Mouse (Mus musculus) lung, postnatal 36 days (tissue): ENCODE results near the gene Gm10491.
A peak's percentile ranks its signal among the peaks of the same experiment; 100 is the strongest.
"Not testable (repeated sequence)": the region's sequence is repeated elsewhere in the genome, so short reads cannot be mapped to it uniquely, and the experiment has no call there.

Experiments used
- DNase-seq: peaks from one replicate; pipeline ENCODE4 v3.0.0; 2022; ENCODE audit warnings: mixed read lengths

The Gm10491 gene

DNA sequence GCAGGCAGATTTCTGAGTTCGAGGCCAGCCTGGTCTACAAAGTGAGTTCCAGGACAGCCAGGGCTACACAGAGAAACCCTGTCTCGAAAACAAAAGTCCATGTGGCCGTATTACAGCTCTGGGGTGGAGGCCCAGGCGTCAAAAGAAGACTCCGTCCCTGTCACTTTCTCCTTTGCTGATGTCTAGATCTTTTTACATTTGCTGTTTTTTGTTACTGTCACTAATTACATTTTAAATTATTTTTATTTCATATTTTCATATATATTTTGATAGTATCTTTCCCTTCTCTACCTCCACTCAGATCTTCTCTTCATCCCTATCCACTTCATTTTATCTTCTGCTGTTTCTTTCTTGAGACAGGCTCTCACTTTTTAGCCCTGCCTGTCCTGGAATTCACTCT, at the start of gene Gm10491:
Gene Gm10491 (minus strand): TSS at position 101 of the 400 bp plus-strand sequence.
- DNase-seq = no peak

DNA sequence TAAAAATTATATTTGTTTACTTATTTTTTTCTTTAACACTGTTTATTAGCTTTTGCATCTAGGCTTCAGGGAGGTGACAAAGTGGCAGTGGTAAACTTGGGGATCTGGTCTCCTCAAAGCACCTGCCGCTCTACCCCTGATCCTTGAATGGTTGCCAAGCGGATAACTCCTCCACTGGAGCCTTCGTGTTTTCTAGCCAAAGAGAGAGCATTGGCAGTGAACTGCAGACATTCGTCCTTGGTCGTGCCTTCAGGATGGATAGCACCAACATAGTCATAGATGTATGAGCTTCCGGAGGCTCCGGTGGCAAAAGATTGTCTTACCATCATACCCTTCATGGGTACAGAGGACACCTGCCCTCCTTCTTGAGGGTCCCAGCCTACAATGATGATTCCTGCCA, 42.5 kb upstream of the Gm10491 start:
- DNase-seq = no peak

DNA sequence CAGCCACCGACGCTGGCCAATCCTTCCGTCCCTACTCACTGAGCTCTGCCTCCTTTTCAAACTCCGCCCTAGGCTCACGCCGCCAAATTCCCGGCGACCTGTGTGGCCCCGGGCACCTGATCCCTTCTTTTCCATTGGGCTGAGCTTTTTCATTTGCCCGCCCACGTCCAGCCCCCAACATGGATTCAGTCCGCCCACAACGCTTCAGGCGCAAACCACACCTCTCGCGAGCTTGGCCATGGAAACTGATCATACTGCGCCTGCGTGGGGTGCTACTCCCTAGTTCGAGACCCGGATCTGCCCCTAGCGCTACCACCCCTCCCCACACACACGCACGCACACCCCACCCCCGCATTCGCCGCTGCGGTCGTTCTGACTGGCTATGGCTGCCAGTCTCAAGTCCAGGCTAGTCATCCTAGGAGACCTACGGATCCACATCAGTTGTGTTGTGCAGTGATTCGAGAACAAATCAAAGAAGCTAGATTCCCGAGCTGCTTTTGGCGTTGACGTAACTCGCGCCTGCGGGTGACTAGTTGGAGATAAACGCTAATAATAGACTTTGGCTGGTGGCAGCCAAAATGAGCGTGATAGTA, 40.4 kb upstream of the Gm10491 start:
- peak; percentile 96 for DNase-seq

DNA sequence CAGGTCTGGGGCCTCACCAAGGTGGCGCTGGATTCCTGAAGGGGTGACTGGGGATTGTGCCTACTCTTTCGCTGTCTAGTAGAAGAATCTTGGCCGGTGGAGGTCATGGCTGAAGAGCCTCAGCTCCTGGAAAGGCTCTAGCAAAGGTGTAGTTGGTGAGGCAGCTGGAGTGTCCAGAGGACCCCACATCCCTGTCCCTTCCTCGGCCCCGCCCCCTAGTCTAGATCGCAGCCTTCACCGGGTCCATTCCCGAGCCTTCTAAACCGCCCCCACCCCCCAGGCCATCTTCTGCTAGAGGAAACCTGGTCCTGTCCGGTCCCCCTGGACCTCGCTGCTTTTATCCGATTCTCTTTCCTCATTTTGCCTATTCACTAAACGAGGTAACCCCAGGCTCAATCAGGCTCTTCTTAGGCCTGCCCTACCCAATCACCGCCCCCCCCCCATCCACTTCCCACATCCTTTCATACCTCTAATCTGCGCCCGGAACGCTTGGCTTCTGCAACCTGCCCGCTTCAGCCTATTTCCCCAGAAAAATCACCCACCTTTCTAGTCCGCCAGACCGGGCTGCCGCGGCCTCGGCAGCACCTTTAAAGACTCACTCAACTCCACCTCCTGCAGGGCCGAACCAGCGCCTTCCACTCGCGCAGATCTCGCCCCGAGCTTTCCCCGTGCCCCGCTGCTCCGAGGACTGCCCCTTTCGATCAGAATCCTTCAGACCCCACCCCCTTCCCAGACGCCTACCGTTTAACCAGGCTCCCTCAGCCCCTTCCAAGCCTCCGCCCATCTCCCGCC, 39.7 kb upstream of the Gm10491 start, which contains the start of gene Hdac6:
Gene Hdac6 (minus strand): TSS at position 782 of the 792 bp plus-strand sequence.
- no peak for DNase-seq

DNA sequence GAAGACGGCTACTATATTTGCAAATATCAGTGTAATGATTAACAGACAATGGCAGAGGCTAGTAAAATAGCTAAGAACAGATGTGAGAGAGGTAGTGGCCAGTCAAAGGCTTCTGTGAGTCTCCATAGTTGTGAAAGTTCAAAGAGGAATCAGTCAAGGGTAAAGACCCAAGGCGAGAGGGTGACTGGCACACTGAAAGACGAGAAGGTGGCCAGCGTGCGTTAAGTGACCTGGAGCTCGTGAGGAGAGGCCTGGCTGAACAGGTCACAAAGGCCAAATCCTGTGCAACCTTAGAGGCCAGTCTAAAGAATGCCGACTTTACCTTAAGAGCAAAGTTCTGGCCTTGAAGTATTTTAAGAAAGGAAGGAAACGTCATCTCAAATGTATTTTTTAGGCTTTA, 38.0 kb upstream of the Gm10491 start:
- no peak for DNase-seq

DNA sequence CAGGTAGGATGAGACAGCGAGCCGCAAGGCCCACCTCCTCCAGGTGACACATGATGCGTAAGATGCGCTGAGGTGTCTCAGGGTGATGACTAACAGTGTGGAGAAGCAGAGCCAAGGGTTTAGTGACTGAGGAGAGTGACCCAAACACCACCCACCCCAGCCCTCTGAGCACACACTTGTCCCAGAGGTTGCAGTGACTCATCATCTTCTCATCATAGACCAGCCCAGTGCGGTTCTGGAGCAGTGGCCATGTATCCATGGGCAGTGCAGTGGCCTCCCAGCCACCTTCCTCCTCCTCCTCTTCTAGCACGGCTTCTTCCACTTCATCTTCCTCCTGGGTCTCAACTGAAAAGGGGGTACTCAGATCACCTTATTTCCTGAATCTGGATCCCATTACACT, 30.0 kb upstream of the Gm10491 start:
- no peak for DNase-seq

DNA sequence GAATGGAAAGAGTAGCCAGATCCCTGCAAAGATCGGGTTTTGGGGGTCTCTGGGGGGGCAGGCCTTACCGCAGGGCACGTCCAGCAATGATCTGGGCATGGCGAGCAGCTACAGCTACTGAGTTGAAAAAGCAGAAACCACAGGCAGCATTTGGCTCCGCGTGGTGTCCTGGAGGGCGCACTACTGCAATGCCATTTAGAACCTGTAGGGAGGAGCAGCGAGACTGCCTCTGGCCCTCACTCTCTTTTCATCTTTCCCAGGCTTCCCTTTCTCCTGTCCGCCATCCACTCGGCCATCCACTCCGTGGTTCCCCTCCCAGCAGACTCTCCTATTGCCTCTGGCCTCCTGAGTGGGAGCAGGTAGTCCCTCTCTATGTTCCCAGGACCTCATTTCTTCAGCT, 29.2 kb upstream of the Gm10491 start:
- DNase-seq = no peak

DNA sequence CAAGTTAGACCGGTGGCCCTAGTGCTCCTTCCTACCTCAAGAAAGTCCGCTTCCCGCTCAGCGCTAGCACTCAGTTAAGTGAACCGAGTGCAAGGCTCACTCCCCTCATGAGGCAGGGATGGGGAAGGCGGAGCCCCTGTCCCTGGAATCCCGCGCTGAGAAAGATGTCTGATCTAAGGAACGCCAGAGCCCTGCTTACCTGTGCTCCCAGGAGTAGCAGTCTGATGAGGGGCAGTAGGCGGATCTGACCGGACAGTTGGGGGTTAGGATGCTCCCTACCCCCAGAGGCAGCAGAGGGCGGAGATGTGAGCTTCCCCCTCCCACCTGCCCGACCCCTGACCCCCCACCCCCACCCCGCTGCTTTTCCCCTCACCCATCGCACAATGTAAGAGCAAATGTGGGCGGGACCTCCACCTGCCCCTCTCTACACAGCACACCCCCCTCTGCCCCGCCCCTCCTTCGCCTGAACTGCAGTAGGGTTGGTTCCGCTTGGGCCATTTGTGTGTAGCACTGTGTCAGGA, 20.7 kb upstream of the Gm10491 start, which contains the start of gene Eras:
Gene Eras (minus strand): TSS at position 338 of the 521 bp plus-strand sequence.
- DNase-seq = no peak

DNA sequence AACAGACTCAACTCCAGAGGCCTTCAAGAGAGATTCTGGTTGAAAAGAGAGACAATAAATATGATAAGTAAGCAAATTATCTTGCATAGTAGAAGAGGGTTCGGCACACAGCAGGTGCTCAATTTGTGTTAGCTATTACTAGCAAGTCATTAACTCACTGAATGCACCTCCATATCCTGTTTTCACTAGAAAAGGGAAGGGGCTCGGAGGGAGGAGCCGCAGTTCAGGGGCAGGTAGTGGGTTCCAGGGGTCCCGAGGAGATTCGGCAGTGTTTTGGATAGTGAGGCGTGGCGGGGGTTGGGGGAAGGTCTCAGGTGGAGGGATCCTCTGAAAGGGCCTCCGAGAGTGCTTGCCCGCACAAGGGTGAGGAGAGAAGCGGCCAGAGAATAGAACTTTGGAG, 19.5 kb upstream of the Gm10491 start:
- no peak for DNase-seq

DNA sequence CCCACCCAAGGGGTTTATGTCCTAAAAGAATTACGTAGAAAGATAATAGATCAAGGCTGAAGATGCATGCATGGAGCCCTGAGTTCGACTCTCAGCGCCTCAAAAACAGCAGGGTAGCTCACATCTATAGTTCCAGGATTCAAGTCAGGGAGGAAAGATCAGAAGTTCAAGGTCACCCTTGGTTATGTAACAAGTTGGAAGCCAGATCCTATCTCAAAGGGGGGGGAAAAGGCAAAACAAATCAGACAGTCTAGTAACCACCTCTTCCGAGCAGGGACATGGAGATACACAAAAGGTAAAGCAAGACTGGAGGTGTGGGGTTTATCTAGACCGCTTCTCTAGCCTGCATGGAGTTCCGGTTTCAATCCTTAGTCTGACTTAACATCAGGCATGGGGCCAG, 18.6 kb upstream of the Gm10491 start:
- DNase-seq = no peak

DNA sequence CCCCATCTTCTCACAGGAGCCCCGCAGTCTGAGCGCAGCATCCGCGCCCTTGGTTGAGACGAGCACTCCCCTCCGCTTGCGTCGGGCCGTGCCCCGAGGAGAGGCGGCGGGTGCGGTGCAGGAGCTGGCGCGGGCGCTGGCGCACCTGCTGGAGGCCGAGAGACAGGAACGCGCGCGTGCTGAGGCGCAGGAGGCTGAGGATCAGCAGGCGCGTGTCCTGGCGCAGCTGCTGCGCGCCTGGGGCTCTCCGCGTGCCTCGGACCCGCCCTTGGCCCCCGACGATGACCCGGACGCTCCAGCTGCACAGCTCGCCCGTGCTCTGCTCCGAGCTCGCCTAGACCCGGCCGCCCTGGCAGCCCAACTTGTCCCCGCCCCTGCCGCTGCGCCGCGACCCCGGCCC, 14.4 kb upstream of the Gm10491 start:
- DNase-seq = no peak

DNA sequence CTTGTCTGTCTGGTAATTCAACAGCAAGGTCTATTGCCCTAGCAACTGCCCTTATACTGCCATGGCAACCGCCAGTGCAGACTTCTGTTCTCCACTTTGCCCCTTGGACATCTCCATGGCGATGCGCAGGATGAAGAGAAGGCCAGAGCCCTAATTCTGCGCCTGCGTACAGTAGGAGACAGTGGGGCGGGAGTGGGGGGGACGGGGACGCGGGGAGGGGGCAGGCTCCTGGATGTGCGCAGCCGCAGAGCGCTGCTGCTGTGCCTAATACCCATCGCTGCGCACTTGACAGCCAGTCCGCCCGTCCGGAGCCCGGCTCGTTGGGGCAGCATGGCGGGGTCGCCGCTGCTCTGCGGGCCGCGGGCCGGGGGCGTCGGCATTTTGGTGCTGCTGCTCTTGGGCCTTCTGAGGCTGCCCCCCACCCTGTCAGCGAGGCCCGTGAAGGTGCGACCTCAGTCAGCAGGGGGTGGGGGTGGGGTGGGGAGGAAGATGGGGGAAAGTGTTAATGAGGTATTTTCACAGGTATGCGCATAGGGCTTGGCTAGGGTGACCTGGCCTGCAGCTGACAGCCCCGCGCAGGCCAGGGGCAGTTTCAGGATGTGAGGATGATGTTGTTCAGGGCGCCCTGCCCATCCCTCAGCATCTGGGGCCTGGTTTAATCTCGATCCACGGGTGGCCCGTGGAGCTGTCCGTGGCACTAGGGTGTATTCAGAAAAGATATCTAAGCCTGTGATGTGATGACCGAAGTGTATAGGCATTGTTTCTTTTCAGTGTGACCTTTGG, 12.2 kb upstream of the Gm10491 start, which contains the start of gene Pcsk1n:
Gene Pcsk1n (plus strand): TSS at position 222 of the 783 bp plus-strand sequence.
- no peak for DNase-seq

DNA sequence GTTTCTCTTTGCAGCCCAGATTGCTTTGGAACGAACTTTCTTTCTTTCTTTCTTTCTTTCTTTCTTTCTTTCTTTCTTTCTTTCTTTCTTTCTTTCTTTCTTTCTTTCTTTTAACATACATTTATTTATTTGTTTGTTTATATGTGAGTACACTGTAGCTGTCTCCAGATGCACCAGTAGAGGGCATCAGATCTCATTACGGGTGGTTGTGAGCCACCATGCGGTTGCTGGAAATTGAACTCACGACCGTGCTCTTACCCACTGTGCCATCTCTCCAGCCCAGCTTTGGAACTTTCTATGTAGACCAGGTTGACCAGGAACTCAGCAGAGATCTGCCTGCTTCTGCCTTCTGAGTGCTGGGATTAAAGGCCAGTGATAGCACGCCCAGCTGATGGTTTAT, 10.3 kb upstream of the Gm10491 start:
- DNase-seq = not testable (repeated sequence)

DNA sequence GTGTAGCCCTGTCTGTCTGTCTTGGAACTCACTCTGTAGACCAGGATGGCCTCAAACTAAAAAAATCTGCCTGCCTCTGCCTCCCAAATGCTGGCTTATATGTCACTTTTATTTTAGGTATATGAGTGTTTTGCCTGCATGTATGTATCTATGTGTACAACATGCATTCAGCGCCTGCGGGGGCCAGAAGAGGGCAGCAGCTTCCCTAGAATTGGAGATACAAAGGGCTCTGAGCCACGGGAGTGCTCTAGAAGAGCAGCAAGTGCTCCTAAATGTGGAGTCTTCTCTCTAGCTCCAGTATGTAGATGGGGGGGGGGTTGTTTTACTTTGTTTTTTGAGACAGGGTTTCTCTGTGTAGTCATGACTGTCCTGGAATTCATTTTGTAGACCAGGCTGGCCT, 8.0 kb upstream of the Gm10491 start:
- DNase-seq = peak; percentile 67

DNA sequence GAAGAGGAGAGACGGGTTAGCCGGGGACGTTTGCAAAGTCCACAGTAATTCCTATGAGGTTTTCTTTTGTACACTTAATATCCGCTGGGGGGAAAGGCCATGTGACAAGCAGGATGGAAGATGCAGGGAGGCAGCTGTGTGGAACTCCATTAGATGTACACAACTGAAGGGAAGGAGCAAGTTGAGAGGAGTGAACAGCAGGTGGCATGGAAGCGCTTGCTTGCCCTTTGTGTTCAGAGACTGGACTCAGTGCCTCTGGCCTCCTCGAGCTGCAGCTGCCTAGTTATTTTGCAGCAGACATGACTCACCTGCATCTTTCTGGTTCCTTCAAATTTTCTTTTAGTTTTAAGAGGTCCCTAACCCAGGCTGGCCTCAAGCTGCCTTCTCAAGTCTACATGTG, 2.8 kb upstream of the Gm10491 start:
- DNase-seq = no peak

DNA sequence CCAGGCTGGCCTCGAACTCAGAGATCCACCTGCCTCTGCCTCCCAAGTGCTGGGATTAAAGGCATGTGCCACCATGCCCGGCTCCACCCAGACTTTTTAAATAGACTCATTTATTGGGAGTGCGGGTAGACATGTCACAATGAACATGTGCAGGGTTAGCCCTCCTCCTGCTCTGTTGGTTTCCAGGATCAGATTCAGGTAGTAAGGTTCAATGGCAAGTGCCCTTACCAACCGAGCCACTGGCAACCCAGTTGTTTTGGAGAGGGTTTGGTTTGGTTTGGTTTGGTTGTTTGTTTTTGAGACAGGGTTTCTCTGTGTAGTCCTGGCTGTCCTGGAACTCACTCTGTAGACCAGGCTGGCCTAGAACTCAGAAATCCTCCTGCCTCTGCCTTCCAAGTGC, 1.6 kb upstream of the Gm10491 start, which contains the start of gene Gm10490:
Gene Gm10490 (plus strand): TSS at position 301 of the 400 bp plus-strand sequence.
- not testable (repeated sequence) for DNase-seq

DNA sequence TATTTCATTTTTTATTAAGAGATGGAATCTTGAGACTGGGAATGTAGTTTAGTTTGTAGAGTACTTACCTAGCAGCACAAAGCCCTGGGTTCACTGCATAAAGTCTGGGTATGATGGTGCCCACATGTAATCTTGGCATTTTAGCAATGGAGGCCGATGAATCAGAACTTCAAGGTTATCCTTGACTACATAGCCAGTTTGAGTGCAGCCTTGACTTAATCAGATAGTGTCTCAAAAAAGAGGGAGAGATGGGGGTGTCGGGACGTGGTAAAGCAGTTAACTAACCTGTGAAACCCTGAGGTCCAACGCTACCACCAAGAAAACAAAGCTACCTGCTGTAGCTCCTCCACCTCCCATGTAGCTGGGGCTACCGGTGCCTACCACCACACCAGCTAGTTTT, 3.2 kb downstream of the Gm10491 start:
- DNase-seq = no peak

DNA sequence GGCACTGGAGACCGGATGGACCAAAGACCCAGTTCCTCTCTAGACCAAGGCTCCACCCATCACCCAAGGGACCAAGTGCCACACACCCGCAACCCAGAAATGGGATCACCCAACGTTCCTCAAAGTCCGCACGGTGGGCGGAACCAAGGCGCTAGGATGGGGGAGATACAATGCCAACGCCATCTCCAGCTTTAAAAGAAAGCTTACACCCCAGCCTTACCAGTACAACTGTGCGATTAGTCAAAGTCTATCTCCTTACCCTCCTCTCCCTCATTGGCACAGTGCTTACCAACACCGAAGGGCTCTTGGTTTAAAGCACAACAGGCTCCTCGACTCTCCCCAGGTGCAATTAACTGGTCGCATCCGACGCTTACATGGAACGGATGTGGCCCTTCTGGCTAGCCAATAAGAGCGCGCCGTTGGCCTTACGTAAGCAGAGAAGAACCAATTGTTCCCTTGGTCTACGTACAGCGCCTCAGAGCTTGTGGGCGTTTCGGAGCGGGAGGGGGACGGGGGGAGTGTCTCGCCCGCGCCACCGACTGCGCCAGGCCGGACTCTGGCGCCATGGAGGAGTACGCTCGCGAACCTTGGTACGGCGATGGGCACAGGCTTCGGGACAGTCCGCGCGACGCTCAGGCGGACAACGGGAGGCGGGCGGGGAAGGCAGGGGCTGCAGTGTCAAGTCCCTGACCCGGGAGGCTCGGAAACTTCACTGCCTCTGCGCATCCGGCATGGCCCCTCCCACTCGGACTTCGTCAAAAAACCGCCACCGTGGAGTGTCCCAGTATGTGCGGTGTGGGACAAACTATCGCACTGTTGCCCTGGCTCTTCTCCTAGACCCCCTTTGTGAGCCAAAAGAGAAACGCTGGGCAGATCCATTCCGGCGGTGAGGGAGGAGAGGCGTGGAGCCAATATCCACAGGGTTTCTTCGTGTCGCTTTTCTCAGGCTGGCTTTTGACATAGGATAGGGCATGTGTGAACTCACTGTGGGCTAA, 8.5 kb downstream of the Gm10491 start, which contains the start of the genes Pqbp1 and Timm17b:
Gene Pqbp1 (minus strand): TSS at position 390 of the 995 bp plus-strand sequence.
Gene Timm17b (plus strand): TSS at position 478 of the 995 bp plus-strand sequence.
- DNase-seq = peak; percentile 95

DNA sequence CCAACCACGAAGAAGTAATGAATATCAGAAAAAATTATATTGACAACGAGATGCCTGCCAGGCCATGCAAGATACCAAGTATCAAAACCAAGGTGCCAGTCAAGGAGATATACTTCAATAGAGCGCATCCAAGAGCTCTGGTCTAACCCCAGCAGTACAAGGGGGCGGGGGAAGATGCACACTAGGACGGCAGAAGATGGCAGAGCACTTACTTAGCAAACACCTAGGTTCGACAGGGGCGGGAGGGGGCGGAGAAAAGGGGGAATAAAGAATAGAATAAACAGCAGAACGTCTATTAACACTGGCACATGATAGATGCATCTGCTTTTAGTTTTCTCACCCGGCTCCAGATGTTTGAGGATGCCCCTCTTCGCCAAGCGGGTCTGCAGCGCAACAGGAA, 9.4 kb downstream of the Gm10491 start:
- no peak for DNase-seq

DNA sequence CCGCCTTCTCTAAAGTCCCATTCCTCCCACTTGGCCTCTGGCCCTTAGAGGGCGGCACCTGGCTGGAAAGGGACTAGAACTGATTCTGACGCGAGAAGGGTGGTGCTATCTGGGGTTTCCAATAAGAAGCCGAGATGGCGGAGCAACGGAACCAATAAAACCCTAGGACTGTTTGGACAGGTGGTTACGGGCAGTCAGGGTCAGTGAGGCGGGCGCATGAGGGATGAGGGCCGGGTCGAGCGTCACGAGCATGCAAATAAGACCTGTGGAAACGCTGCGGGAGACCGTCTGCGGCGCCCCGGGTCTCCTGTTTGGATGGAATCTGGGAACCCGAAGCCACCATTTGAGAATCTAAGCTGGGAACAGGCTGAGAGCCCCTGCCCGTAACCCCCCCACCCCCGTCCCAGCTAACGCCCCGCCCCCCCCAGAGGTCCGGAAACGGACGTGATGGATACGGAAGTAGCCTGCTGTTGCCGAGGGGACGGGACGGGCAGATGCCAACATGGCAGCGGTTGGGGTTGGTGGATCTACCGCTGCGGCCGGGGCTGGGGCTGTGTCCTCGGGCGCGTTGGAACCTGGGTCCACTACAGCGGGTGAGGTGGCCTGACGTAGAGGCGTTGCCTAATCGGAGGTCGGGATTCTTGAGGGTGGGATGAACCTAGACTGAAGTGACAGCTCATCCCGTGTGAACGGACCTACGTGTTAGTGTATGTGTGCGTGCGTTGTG, 23.6 kb downstream of the Gm10491 start, which contains the start of gene Slc35a2:
Gene Slc35a2 (plus strand): TSS at position 188 of the 727 bp plus-strand sequence.
- peak; percentile 95 for DNase-seq

DNA sequence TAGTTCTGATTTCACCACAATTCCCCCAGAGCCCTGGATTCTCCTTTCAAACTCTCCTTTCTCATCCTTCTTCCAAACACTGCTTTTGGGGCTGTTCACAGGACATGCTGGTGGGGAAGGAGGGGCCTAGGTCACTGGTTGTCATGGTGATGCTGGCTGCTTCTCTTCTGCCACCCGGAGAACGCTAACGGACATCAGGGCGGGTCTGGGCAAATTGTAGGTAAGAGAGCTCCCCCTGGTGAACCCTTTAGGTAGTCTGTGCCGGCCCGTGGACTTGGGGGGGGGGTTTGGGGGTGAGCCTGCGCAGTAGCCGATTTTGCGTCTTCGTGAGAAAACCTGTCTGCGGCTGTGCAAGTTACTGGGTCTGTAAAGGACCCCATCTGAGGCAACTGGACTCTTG, 27.8 kb downstream of the Gm10491 start:
- DNase-seq = peak; percentile 80
